In genomic region chr9:86286830-86287569, GRCm38 (mm10) we compare ENCODE assay signal across 17 mouse cellular contexts.
DNase-seq lines count a peak whose midpoint lies in the region; ATAC-seq lines count a peak whose summit lies in the region.
"Had no signal": no experiment of that assay in that cellular context is flagged by ENCODE, and none has a peak within 500 bp of the region (broad histone marks: within the 10 kb centered on the region; RNA-seq: fewer than 3 reads in every experiment).

No protein-coding gene starts in this region.

- no peaks in the 10 kb centered on the region for H3K27me3 ChIP-seq in hindbrain, embryonic 12.5 days
- H3K27me3 ChIP-seq in hindbrain, embryonic 11.5 days (ENCODE audit: control insufficient read depth, insufficient read depth, low read length): no peaks in the 10 kb centered on the region
- H3K27me3 ChIP-seq: embryonic facial prominence, embryonic 12.5 days; limb, embryonic 13.5 days; liver, embryonic 15.5 days; neural tube, embryonic 12.5 days had no signal

- peak; percentile 54; the same call in 1 of the 2 replicates for ATAC-seq in hindbrain, embryonic 12.5 days (ENCODE audit: low FRiP score)
- ATAC-seq in hindbrain, embryonic 11.5 days (ENCODE audit: low FRiP score): no peak

- H3K27ac ChIP-seq in hindbrain, embryonic 12.5 days: no peak overlapping the region
- no peak overlapping the region for H3K27ac ChIP-seq in hindbrain, embryonic 11.5 days (ENCODE audit: low read depth, low read length)
- H3K27ac ChIP-seq: embryonic facial prominence, embryonic 12.5 days; limb, embryonic 13.5 days; liver, embryonic 15.5 days; neural tube, embryonic 12.5 days had no signal

- no peak overlapping the region for H3K9ac ChIP-seq in hindbrain, embryonic 12.5 days
- no peak overlapping the region for H3K9ac ChIP-seq in hindbrain, embryonic 11.5 days (ENCODE audit: low read depth, low read length)
- H3K9ac ChIP-seq: embryonic facial prominence, embryonic 12.5 days; limb, embryonic 13.5 days; liver, embryonic 15.5 days; neural tube, embryonic 12.5 days had no signal

- H3K4me3 ChIP-seq in hindbrain, embryonic 12.5 days: no peak overlapping the region
- H3K4me3 ChIP-seq in hindbrain, embryonic 11.5 days (ENCODE audit: low read depth, low read length): no peak overlapping the region
- H3K4me3 ChIP-seq: embryonic facial prominence, embryonic 12.5 days; limb, embryonic 13.5 days; liver, embryonic 15.5 days; neural tube, embryonic 12.5 days had no signal

- H3K9me3 ChIP-seq in hindbrain, embryonic 12.5 days (replicated peaks): 0 out of 2 replicates have a peak, but pooled peaks cover 7% of the 10 kb centered on the region
- H3K9me3 ChIP-seq in hindbrain, embryonic 11.5 days (ENCODE audit: control insufficient read depth, low read length): peaks cover 3% of the 10 kb centered on the region; the same call in 1 of the 2 replicates
- H3K9me3 ChIP-seq: embryonic facial prominence, embryonic 12.5 days; liver, embryonic 15.5 days had no signal

- H3K36me3 ChIP-seq in hindbrain, embryonic 12.5 days: no peaks in the 10 kb centered on the region
- H3K36me3 ChIP-seq in hindbrain, embryonic 11.5 days (ENCODE audit: control insufficient read depth, insufficient read depth, low read length): no peaks in the 10 kb centered on the region
- H3K36me3 ChIP-seq: embryonic facial prominence, embryonic 12.5 days; limb, embryonic 13.5 days; liver, embryonic 15.5 days; neural tube, embryonic 12.5 days had no signal

- no peak overlapping the region for H3K4me2 ChIP-seq in hindbrain, embryonic 12.5 days (replicated peaks)
- no peak overlapping the region for H3K4me2 ChIP-seq in hindbrain, embryonic 11.5 days (replicated peaks; ENCODE audit: low read depth, low read length)
- H3K4me2 ChIP-seq: embryonic facial prominence, embryonic 12.5 days; limb, embryonic 13.5 days; liver, embryonic 15.5 days; neural tube, embryonic 12.5 days had no signal

- no peaks in the 10 kb centered on the region for H3K4me1 ChIP-seq in hindbrain, embryonic 12.5 days
- H3K4me1 ChIP-seq in hindbrain, embryonic 11.5 days (replicated peaks; ENCODE audit: control insufficient read depth, insufficient read depth, low read length): no peaks in the 10 kb centered on the region
- H3K4me1 ChIP-seq: embryonic facial prominence, embryonic 12.5 days; limb, embryonic 13.5 days; liver, embryonic 15.5 days; neural tube, embryonic 12.5 days had no signal

- DNase-seq in hindbrain, embryonic 11.5 days (ENCODE audit: low spot score): no peak
- DNase-seq in right cerebral cortex, postnatal 10 days (ENCODE audit: low spot score in 2 of 2): peak; percentile 39 to 46
- no peak for DNase-seq in right cerebral cortex, adult 2 months (ENCODE audit: low spot score in 2 of 2)
- DNase-seq in layer of hippocampus, adult 9-11 months: peak; percentile 21
- DNase-seq in kidney, postnatal 36 days: no peak
- no peak for DNase-seq in cerebellum, adult 9-11 months
- DNase-seq in spleen, postnatal 14 days (ENCODE audit: low spot score in 2 of 2): no peak
- DNase-seq: adrenal gland, postnatal 25 days; heart, postnatal 14 days; kidney, adult 11 months; kidney, postnatal 14 days; lung, postnatal 14 days had no signal

- 71% methylated on average over 2 of the region's 2 CpGs for WGBS in hindbrain, embryonic 12.5 days
- 92% methylated on average over 2 of the region's 2 CpGs for WGBS in hindbrain, embryonic 11.5 days

Comparison
In these comparisons a context has a peak if more than half of its experiments do, and no peak if none do; other contexts are left out.
1. DNase-seq: peak in right cerebral cortex, postnatal 10 days (2 of 2) and layer of hippocampus, adult 9-11 months (single experiment); none in hindbrain, embryonic 11.5 days (single experiment), right cerebral cortex, adult 2 months (0 of 2), kidney, postnatal 36 days (0 of 2), cerebellum, adult 9-11 months (single experiment) and spleen, postnatal 14 days (0 of 2).